Mouse (Mus musculus) liver, postnatal 0 days (tissue): Measurements from ENCODE around the gene Ankrd9.

Source experiments
- CTCF ChIP-seq: sonication (generic); IDR thresholded peaks from 2 replicates; pipeline ENCODE4 v1.5.1; 2016; ENCODE audit warnings: antibody characterized with exemption, low read depth
- EP300 ChIP-seq: IDR thresholded peaks from 2 replicates; pipeline ENCODE4 v1.6.1; 2016; ENCODE audit warnings: antibody characterized with exemption, low read depth, mild to moderate bottlenecking

DNA sequence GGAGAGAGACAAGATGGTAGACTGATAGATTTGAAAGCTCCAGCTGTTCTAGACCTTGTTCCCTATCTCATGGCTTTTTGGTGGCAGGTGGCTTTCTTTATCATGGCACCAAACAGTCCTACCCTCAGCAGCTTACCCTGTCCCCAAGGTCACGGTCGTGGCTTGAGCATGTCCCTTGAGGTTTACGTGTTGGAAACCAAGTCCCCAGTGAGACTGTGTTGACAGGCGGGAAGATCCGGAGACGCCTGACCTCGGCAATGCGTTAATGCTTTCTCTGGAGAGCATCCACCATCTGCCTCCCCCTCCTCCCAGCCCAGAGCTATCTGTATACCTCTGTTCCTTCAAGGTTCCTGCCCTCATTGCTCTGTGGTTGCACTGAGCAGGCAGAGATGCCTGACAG, 4.9 kb upstream of the Ankrd9 start:
- TF ChIP-seq EP300 (no peak), CTCF (no peak)
